Mouse (Mus musculus) R1 (cell line): ENCODE results near the gene Shc3.

ENCODE experiments used
- DNase-seq: peaks from one replicate; pipeline ENCODE4 v3.0.0-alpha.2; 2018; ENCODE audit warnings: low read depth, low spot score

Gene Shc3

GRCm38 (mm10) chr13:51568911-51569684 is at the start of gene Shc3:
Shc3 (minus strand) TSS chr13:51569419.
- peak; percentile 85 for DNase-seq

GRCm38 (mm10) chr13:51618602-51619001 is 49.4 kb upstream of the Shc3 start:
- no peak for DNase-seq

GRCm38 (mm10) chr13:51617861-51618260 is 48.6 kb upstream of the Shc3 start:
- DNase-seq, result peak; percentile 73

GRCm38 (mm10) chr13:51617306-51617705 is 48.1 kb upstream of the Shc3 start:
- DNase-seq, result no peak

GRCm38 (mm10) chr13:51616417-51617044 is 47.3 kb upstream of the Shc3 start:
- DNase-seq, result peak; percentile 94

- peak; percentile 74 for DNase-seq
Observed at GRCm38 (mm10) chr13:51615815-51616214, 46.6 kb upstream of the Shc3 start.

GRCm38 (mm10) chr13:51611500-51611899 is 42.3 kb upstream of the Shc3 start:
- DNase-seq, result peak; percentile 47

- DNase-seq, result peak; percentile 77
Observed at GRCm38 (mm10) chr13:51611060-51611459, 41.8 kb upstream of the Shc3 start.

GRCm38 (mm10) chr13:51609231-51609630 is 40.0 kb upstream of the Shc3 start:
- DNase-seq, result peak; percentile 79

GRCm38 (mm10) chr13:51603894-51604244 is 34.6 kb upstream of the Shc3 start:
- DNase-seq, result peak; percentile 41

GRCm38 (mm10) chr13:51603221-51603893 is 34.1 kb upstream of the Shc3 start:
- peak; percentile 70 for DNase-seq

GRCm38 (mm10) chr13:51602764-51603163 is 33.5 kb upstream of the Shc3 start:
- no peak for DNase-seq

GRCm38 (mm10) chr13:51600169-51600568 is 30.9 kb upstream of the Shc3 start:
- DNase-seq, result no peak

- DNase-seq, result no peak
Observed at GRCm38 (mm10) chr13:51598063-51598462, 28.8 kb upstream of the Shc3 start.

- no peak for DNase-seq
Observed at GRCm38 (mm10) chr13:51595404-51595803, 26.2 kb upstream of the Shc3 start.

- DNase-seq, result peak; percentile 88
Observed at GRCm38 (mm10) chr13:51594656-51595311, 25.6 kb upstream of the Shc3 start.

GRCm38 (mm10) chr13:51588005-51588404 is 18.8 kb upstream of the Shc3 start:
- DNase-seq, result no peak

- no peak for DNase-seq
Observed at GRCm38 (mm10) chr13:51582204-51582603, 13.0 kb upstream of the Shc3 start.

- peak; percentile 81 for DNase-seq
Observed at GRCm38 (mm10) chr13:51580263-51581044, 11.2 kb upstream of the Shc3 start.

GRCm38 (mm10) chr13:51573849-51574248 is 4.6 kb upstream of the Shc3 start:
- no peak for DNase-seq

GRCm38 (mm10) chr13:51570111-51570510 is 892 bp upstream of the Shc3 start:
- no peak for DNase-seq
